Mouse (Mus musculus) brain, adult 2 months (tissue): Measurements from ENCODE around the gene Tcp10c.
"Not testable (repeated sequence)": the region's sequence is repeated elsewhere in the genome, so short reads cannot be mapped to it uniquely, and the experiment has no call there.

ENCODE experiments used
- DNase-seq: peaks from one replicate; pipeline ENCODE4 v3.0.0; 2011; ENCODE audit warnings: low read depth, low spot score

Tcp10c gene

DNA sequence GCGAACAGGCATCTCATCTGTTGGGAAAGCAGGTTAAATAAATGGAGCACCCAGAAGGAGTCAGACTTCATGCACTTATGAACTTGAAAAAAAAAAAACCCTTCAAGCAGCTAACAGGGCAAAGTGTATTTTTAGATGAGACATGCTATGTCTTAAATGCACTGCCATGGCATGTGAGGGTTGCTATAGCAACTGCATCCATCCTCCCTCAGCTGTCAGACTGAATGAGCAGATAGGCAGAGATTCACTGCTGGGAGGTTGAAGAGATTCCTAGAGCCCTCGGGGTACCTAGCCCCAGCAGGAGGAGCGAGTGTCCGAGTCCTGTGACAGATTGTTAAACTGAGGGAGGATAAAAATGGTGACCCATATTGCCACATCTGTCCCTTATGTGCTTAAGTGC, 36.6 kb downstream of the Tcp10c start:
- DNase-seq: not testable (repeated sequence)

DNA sequence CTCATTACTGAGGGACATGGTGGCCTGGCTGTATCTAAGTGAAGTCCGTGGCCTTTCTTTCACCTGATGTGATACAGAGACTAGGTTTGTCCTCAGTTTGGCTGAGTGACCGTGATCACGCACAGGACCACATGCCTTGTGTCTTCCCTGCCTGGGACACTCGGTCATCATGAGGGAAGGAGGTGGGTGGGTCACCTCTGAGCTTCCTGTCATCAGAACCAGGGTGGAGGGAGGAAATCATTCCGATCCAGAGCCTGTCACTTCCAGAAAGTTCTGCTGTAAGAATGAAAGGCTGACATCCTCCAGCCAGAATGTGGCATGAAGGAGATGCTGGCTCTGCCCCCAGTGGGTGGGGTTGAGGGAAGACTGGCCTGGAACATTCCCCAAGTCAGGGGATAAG, 45.6 kb downstream of the Tcp10c start:
- DNase-seq: not testable (repeated sequence)

DNA sequence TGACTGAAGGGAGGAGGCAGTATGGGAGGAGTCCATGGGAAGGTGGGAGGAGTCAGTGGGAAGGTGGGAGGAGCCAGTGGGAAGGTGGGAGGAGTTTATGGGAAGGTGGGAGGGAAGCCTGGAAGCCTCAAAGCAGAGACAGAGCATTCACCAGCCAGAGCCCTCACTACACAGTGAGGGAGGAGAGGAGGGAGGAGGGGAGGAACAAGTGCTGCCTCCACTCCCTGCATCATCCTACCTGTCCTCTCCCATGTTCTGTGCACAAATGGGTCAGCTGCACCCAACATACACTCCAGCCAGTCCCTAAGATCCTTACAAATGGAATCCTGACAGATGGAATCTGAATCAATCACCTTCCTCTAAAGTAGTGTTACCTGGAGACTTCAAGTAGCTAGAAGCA, 47.7 kb downstream of the Tcp10c start:
- not testable (repeated sequence) for DNase-seq

DNA sequence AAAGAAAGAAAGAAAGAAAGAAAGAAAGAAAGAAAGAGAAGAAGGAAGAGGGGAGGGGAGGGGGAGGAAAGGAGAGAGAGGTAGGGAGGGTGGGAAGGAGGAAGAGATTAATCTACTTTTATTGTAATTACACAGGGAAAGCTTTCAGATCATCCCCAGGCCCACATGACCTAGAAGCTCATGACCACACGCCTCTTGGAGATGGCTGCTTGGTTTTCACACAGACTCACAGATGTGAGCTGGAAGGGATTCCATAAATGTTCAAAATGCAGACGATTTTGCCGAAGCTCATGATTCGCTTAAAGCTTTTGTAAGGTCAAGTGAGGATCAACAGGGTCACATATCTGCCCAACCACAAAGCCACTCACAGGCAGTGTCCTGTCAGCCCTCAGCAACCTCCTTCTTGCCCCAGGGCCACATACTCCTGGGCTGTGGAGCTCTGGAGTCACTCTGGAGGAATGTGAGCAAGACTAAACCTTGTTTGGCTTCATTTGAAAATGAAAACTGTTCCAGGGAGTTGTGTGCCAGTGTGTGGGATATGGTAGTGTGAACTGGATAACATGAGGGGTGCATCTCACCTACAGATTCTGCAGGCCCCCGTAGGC, 49.3 kb downstream of the Tcp10c start:
- DNase-seq: not testable (repeated sequence)

DNA sequence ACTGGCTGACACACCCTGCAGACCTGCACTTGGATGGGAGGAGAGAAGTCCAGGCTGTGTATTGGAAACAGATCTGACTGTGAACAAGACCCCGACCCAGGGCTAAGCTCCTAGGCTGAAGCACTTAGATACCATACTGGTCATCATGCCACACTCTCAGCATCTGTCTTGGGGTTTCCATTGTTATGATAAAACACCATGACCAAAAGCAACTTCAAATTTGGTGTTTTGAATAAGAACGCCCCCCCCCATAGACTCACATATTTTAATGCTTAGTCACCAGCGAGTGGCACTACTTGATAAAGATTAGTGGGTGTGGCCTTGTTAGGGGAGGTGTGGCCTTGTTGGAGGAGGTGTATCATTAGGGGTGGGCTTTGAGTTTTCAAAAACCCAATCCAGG, 51.7 kb downstream of the Tcp10c start:
- not testable (repeated sequence) for DNase-seq

DNA sequence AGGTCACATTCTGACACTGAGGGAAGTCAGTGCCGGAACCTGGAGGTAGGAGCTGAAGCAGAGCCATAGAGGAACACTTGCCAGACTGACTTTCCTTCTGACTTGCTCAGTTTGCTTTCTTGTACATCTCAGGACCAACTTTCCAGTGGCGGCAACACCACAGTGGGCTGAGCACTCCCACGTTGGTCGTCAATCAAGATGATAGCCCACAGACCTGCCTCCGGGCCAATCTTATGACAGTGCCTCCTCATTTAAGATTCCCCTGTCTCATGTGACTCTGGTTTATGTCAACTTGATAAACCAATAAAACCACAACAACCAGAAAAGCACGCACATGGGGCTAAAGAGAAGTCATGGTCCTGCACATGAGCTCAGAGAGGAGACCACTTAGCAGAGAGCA, 52.3 kb downstream of the Tcp10c start:
- DNase-seq: not testable (repeated sequence)

DNA sequence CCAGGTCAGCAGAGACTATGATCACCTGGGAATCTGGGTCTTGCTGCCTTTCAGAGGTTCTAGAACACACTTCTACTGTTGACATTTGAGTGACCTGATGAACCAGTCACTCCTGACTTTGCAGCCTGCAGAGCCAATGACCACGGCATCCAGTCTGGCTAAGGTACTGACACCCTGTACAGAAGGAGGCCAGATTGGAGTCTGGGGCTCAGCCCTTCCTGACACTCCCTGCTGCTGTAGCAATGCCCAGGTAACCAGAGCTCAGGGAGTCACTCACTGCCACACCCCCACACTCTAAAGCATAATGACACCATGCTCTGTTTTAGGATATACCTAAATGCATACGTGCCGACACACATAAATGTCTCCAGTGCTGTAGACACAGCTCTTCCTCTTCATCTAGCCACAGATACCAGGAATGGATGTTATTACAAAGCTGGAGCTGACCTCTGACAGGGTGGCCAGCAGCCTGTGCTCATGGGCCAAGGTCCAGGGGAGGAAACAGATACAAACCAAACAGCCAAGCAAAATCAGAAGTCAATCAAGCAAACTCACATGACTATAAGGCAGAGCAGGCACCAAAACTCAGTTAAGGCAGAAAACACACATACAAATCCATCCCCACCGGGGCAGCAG, 53.4 kb downstream of the Tcp10c start:
- DNase-seq: not testable (repeated sequence)

DNA sequence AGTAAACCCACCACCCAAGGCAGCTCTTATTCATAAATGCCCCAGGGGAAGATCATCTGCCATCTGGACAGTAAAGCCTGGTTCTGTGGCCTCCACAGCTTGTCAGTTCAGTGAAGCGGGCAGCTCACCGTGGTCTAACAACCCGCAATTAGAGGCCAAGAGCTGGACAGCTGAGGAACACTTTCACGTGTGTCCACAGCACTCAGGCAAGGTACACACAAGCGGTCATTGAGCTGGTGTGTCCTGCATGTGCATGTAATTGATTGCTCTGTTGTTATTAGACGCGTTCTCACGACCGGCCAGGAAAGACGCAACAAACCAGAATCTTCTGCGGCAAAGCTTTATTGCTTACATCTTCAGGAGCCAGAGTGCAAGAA, 53.9 kb downstream of the Tcp10c start:
- not testable (repeated sequence) for DNase-seq

DNA sequence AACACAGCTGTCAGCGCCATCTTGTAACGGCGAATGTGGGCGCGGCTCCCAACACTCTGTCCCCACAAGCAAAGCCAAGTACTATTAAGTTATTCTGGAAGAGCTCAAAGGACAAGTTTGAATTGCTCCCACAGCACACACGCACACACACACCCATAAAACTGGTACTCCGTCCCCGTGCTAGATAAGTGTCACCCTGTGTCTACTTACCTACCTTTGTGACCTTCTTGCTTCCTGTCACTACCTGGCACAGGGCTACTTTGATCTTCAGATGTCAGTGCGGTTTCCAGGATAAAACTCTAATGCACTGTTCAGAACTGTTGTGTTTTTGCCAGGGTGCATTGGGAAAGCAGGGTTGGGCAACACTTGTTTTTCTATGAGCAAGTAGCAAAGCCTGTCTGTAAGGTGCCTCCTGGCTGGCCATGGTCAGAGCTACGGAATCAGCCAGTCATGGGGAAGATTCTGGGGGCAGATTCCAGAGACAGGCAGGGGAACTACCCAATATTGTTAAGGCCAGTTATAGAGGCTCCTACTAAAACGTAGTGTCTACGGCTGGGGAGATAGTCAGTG, 66.7 kb downstream of the Tcp10c start:
- not testable (repeated sequence) for DNase-seq

DNA sequence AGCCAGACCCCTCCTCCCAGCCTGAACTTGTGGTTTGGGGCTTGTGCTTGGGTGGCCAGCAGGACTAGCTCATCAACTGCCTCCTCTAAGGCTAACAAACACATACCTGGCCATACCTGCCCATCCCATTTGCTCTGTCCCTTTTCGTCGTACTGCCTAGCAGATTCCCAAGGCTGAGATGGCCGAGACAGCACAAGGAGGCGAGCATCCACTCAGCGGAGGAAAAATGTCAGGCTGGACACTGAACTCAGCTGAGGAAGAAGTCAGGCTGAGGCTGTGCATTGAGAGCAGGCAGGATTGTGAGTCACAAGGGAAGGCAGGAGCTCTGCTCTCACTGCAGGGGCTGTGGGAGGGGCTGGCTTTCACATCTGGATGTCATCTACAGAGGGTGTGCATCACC, 68.3 kb downstream of the Tcp10c start:
- not testable (repeated sequence) for DNase-seq

DNA sequence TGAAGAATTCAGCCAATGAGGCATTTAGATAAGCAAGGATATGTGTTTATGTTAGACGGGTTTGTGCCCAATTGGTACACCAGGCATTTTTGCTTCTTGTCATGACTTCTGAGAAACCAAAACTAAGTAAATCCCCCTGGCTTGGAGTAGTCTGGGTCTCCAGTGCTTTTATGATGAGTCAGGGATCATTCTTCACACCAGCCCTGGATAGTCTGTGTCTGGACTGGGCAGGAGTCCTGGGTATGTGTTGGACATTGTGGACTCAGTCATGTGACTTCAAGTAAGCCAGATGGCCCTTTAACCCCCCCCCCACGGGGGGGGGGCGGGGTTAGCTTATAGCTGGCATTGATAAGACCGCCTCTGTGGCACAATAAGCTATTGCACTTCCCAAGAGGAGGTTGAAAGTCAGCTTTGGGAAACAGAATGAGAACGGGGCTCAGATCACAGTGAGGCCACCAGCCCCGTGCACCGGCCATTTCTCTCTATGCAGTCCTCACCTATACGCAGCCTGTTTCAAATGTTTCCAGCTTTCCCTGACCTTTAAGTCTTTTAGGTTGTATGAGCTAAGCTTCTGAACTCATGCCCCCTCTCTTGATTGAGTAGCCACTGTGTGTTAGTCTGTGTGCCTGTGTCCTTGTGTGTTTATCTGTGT, 69.1 kb downstream of the Tcp10c start:
- not testable (repeated sequence) for DNase-seq

DNA sequence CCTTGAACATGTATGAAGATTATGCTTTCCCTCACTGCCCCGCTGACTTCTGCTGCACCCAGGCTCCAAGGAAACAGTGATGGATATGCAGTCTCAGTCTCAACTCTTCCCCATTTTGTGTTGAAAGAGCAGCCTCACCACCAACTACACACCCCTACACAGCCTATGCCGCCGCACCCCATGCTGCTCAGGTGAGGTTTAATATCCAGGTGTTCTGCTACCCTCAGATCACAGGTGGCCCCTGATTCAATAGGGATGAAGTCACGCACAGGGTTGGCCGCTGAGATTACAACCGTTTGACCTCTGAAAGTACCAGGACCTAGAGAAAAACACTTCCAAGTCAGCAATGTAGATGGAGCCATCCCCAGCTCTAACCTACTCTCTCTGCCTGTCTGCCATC, 69.9 kb downstream of the Tcp10c start:
- DNase-seq: not testable (repeated sequence)

DNA sequence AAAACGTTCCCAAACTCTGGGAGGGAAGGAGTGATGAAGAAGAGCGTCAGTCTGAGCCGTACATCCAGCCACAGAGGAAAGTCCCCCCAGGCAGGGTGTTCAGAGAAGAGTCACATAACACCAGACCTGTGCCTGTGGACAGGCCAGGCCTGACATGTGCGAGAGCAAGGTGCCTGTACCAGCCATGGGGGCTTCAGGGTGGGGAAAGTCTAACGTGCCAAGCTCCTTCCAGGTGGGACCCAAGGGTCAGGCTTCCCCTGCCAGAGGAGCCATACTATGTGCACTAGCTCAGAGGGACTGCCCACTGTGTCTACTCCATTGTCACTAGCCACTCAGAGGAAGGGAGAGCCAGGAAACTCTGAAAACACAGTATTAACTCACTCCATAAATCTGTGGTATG, 71.3 kb downstream of the Tcp10c start:
- DNase-seq: not testable (repeated sequence)

DNA sequence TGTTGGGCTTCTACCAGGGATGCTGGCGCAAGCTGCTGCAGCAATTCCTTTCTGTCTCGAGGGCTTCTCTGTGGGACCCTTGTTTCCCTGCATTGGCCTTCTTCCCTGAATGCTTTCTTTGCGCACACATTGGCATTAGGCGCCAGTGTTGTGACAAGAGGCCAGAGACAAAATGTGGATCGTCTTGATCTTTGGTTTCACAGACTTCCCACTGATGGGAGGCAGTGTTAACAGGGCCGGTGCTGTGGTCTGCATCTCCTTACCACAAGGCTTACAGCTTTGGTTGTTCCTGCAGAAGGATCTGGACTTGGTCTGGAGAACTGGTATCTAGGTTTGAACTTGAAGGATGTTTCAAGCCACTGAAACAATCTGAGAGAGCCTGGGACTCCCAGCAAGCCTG, 72.1 kb downstream of the Tcp10c start:
- not testable (repeated sequence) for DNase-seq
